Mouse (Mus musculus) stomach, embryonic 15.5 days (tissue): ENCODE data around the gene Rnf152. TPM values are rescaled to one million over a fixed set of nuclear protein-coding genes. Genes with fewer than 3 reads are reported as not detected.
A peak's percentile ranks its signal among the peaks of the same experiment; 100 is the strongest.

Experiments
- ATAC-seq: fragments of 200-750 bp; cut with Nextera tagmentation; 2 replicates; pipeline ENCODE4 v1.8.0; 2017; ENCODE audit warnings: low read depth, moderate number of reproducible peaks, moderate TSS enrichment; ENCODE audit not compliant: insufficient read depth, low FRiP score
- H3K27ac ChIP-seq: fragments of 300-500 bp; sonication (generic); 2 replicates; pipeline ENCODE4 v1.5.1; 2015; ENCODE audit warnings: mild to moderate bottlenecking, inconsistent platforms
- H3K27me3 ChIP-seq: fragments of 300-500 bp; sonication (generic); replicated peaks from 2 replicates; pipeline ENCODE4 v1.6.1; 2015; ENCODE audit warnings: inconsistent platforms
- H3K36me3 ChIP-seq: fragments of 300-500 bp; sonication (generic); 2 replicates; pipeline ENCODE4 v1.6.1; 2015; ENCODE audit warnings: inconsistent platforms
- H3K4me1 ChIP-seq: fragments of 300-500 bp; sonication (generic); 2 replicates; pipeline ENCODE4 v1.6.1; 2015; ENCODE audit warnings: inconsistent platforms
- H3K4me2 ChIP-seq: fragments of 300-500 bp; sonication (generic); 2 replicates; pipeline ENCODE4 v1.6.1; 2015; ENCODE audit warnings: mild to moderate bottlenecking, inconsistent platforms
- H3K4me3 ChIP-seq: fragments of 300-500 bp; sonication (generic); replicated peaks from 2 replicates; pipeline ENCODE4 v1.5.1; 2015; ENCODE audit warnings: inconsistent platforms
- H3K9ac ChIP-seq: fragments of 300-500 bp; sonication (generic); 2 replicates; pipeline ENCODE4 v1.6.1; 2015; ENCODE audit warnings: inconsistent platforms
- H3K9me3 ChIP-seq: fragments of 300-500 bp; sonication (generic); 2 replicates; pipeline ENCODE4 v1.6.1; 2016; ENCODE audit warnings: inconsistent platforms
- WGBS: fragments of 180-500 bp; shearing (Covaris S2); methylation state at CpG from one replicate; pipeline ENCODE4 v1.1.7; 2015; 5-methylcytosine and 5-hydroxymethylcytosine counted together
- polyA plus RNA-seq: library from polyadenylated mRNA; unstranded; fragments of >200 nt; fragmentation: Nextera tagmentation; extraction: Ambion mirVana; gene quantifications from 2 replicates; pipeline ENCODE4 v1.2.1, GENCODE M21; 2015

Gene Rnf152
- 1.4 and 2.0 TPM in 2 replicates for polyA plus RNA-seq

DNA sequence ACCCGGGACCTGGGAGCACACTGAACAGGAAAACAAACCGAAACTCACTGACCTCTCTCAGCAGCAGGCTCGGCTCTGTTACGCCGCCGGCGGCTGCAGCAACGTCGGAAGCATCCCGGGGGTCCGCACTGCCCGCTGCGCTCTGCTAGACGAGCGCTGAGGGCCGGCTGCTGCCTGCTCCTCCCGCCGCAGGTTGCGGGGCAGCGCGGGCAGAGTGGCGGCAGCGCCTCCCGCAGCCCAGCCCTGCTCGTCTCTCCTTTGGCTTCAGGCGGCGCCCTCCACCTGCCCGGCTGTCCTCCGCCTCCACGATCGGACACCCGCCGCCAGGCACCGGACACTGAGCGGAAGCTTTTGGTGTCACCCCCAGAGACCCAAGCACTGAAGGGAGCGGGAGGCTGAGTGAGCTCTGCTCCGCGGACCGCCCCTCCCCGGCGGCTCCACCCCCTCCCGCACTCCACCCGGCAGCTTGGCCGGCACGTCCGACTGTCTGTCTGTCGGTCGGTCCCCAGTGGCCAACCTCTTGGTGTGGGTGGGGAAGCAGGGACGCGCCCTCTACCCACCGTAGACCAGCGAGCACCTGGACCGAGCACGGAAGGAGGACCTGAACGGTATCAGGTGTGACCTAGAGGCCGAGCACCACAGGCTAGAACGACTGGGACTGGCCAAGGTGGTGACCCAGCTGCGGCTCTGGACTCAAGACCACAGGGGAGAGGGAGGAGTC, at the start of gene Rnf152:
Rnf152 (minus strand) TSS at position 420 of the 721 bp plus-strand sequence.
- Histone ChIP-seq H3K4me2 (peak within 1 kb of the TSS; percentile 88), H3K27me3 (no peaks in the 10 kb centered on the region), H3K36me3 (no peaks in the 10 kb centered on the region), H3K9ac (peak within 1 kb of the TSS; percentile 59), H3K9me3 (no peaks in the 10 kb centered on the region), H3K4me3 (peak within 1 kb of the TSS; percentile 71), H3K4me1 (0 out of 2 replicates have a peak, but pooled peaks cover 3% of the 10 kb centered on the region), H3K27ac (no peak within 1 kb of the TSS)
- peak; percentile 67 for ATAC-seq
- under 1% methylated on average over 57 of the region's 58 CpGs for WGBS

DNA sequence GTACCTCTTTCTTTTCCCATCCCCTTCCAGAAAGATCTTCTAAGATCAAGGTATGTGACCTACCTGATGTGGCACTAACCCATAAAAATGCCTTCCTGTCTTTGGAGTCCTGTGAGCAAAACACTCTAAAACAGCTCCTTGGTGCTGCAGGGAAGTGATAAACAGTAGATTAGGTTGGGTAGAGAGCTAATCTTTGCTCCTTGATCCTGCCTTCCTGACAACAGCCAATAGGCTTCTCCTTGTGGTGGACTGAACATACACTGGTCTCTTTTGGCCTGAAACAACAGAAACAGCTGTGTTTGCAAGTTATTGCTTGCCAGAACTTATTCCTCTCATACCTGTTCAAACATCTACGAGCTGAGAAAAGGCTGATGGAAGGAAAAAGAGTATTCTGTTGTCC, 46.3 kb upstream of the Rnf152 start:
- ATAC-seq = no peak
- no peaks in the 10 kb centered on the region for H3K27me3 ChIP-seq
- no peak overlapping the region for H3K9ac ChIP-seq
- 40% methylated on average over 1 of the region's 1 CpGs for WGBS
- no peaks in the 10 kb centered on the region for H3K9me3 ChIP-seq
- H3K4me1 ChIP-seq = no peaks in the 10 kb centered on the region
- H3K4me2 ChIP-seq = no peak overlapping the region
- H3K36me3 ChIP-seq = no peaks in the 10 kb centered on the region
- H3K4me3 ChIP-seq = no peak overlapping the region
- H3K27ac ChIP-seq = no peak overlapping the region

DNA sequence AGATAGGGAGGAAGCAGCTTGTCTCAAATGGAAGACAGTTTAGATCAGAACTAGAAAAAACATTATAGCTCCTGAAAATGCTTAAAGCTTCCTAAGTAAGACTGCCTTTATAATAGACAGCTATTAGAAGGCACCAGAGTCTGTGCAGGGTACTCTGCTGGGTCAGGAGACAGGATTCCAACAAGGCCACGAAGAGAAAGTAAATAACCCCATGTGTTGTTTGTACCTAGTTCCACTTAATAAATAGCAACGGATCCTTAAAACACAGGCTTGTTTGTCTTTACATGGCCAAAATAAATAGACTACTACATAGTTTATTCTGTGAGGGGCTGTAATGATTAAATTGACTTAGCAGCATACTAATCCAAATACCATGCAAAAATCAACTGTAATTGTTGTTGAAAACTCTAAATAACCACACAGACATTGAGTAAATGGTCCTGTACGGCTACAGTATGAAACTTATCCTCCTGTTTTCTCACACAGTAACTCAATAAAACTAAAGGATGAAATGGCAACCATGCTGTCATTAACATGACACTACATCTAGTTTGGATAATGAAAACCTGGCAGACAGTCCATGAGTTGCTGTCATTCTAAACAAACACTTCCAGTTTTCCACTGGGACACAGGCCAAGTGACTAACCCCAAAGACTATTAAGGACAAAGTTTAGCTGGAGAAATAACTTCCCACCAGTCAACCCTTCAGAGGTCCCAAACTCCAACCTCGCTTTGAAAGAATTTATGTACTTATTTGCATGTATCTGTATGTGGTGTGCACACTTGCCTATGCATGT, 27.8 kb upstream of the Rnf152 start:
- Histone ChIP-seq H3K27ac (peak overlapping the region; percentile 26; the same call in 1 of the 2 replicates), H3K9ac (no peak overlapping the region), H3K4me2 (no peak overlapping the region), H3K27me3 (no peaks in the 10 kb centered on the region), H3K36me3 (no peaks in the 10 kb centered on the region), H3K9me3 (no peaks in the 10 kb centered on the region), H3K4me3 (no peak overlapping the region), H3K4me1 (no peaks in the 10 kb centered on the region)
- peak; percentile 56; the same call in 1 of the 2 replicates for ATAC-seq
- 49% methylated on average over 4 of the region's 4 CpGs for WGBS

DNA sequence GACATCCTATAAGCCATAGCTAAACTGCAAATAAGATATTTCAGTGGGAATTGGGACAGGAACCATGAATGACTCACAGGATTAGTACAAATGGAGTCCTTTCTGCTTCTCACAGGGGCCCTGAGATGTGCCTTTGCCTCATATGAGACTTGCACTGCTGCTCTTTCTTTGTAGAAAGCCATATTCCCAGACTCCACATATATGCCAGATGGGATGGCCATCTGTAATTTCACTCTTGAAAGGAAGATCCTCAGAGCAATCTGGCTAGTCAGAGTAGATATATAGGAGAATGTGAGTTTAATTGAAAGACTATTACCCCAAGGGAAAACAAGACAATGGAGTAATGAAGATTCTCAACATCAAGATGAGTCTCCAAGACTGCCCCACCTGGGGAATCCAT, 21.0 kb upstream of the Rnf152 start:
- no peak for ATAC-seq
- Histone ChIP-seq H3K27ac (no peak overlapping the region), H3K9ac (no peak overlapping the region), H3K4me3 (no peak overlapping the region), H3K27me3 (no peaks in the 10 kb centered on the region), H3K4me2 (no peak overlapping the region), H3K36me3 (no peaks in the 10 kb centered on the region), H3K9me3 (no peaks in the 10 kb centered on the region), H3K4me1 (no peaks in the 10 kb centered on the region)

DNA sequence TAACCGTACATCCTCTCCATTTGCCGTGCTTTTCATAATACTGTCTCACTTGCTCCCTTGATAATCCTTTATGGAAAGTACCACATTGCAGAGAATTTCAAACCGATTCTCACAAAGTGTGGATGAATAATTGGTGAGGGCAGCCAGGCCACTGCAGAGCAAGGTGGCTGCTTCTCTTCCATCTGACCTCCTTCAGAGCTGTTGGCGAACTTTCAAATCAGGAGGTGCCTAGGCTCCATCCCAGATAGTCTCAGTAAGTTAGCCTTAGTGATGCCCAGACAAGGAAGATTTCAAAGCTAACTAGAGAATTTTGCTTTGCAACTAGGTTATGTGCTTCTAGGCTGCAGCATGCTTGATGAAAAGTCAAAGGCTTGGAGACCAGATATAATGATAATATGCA, 18.1 kb upstream of the Rnf152 start:
- Histone ChIP-seq H3K36me3 (no peaks in the 10 kb centered on the region), H3K4me2 (no peak overlapping the region), H3K9ac (no peak overlapping the region), H3K4me3 (no peak overlapping the region), H3K4me1 (no peaks in the 10 kb centered on the region), H3K9me3 (no peaks in the 10 kb centered on the region), H3K27ac (no peak overlapping the region), H3K27me3 (no peaks in the 10 kb centered on the region)
- WGBS = 82% methylated on average over 4 of the region's 4 CpGs
- no peak for ATAC-seq

DNA sequence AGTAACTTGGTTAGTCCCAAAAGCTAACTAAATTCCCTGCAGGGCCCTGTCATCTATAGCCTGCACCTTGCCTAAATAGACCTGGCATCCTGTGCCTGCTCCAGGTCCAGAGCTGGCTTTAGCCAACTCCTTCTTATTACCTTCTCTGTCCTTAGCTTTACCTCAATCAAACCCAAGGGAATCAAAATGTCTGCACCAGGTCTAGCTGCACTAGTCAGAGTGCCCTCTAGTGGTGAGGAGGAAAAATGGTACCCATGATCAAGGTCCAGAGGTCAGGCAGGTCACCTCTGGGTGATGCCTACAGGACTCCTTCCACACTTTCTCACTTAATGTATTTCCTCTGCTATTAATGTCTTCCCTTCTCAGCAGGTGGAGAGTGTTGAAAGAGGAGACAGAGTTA, 6.2 kb upstream of the Rnf152 start:
- no peaks in the 10 kb centered on the region for H3K27me3 ChIP-seq
- no peak overlapping the region for H3K9ac ChIP-seq
- no peak for ATAC-seq
- no peaks in the 10 kb centered on the region for H3K4me1 ChIP-seq
- no peaks in the 10 kb centered on the region for H3K36me3 ChIP-seq
- H3K9me3 ChIP-seq = no peaks in the 10 kb centered on the region
- no peak overlapping the region for H3K27ac ChIP-seq
- no peak overlapping the region for H3K4me2 ChIP-seq
- H3K4me3 ChIP-seq = no peak overlapping the region

DNA sequence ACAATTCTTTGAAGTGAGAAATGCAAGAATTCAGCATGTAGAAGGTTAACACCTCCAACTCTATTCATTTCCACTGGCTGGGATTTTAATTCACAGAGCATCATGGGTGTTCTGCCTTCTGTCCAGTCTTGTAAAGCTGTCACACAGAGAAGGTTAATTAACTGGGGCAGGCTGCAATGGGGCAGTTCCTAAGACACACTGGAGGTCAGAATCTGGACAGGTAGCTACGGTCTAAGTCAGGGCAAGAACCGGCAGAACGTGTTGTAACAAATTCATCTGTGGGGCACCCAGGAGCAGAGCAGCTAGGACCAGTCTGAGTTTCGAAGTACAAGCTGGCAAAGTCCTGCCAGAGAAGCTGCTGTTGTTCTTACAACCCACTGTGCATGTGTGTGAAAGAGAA, 2.4 kb upstream of the Rnf152 start:
- H3K27ac ChIP-seq = no peak overlapping the region
- ATAC-seq = no peak
- no peak overlapping the region for H3K9ac ChIP-seq
- H3K4me1 ChIP-seq = 0 out of 2 replicates have a peak, but pooled peaks cover 3% of the 10 kb centered on the region
- H3K36me3 ChIP-seq = no peaks in the 10 kb centered on the region
- H3K4me2 ChIP-seq = no peak overlapping the region
- no peak overlapping the region for H3K4me3 ChIP-seq
- 71% methylated on average over 4 of the region's 4 CpGs for WGBS
- no peaks in the 10 kb centered on the region for H3K27me3 ChIP-seq
- no peaks in the 10 kb centered on the region for H3K9me3 ChIP-seq

DNA sequence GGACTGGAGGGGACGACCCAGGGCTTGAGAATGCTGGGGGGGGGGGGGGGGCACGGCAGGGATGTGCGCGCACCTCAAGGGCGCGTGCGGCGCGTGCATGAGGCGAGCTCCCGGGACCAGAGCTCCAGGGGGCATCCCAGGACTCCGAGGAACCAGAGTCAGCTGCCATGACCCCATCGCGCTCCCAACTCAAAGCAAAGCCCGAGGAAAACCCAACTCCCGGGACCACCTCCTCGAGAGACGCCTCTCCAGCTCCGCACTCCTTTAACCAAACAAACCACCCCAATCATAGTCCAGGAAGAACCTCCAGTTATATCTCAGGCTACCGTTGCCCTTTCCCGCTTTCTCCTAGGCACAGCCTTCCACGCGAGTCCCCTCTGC, 610 bp downstream of the Rnf152 start:
- peak overlapping the region; percentile 59 for H3K9ac ChIP-seq
- peak overlapping the region; percentile 71 for H3K4me3 ChIP-seq
- ATAC-seq = peak; percentile 23; the same call in 1 of the 2 replicates
- H3K9me3 ChIP-seq = no peaks in the 10 kb centered on the region
- H3K4me1 ChIP-seq = 0 out of 2 replicates have a peak, but pooled peaks cover 3% of the 10 kb centered on the region
- H3K36me3 ChIP-seq = no peaks in the 10 kb centered on the region
- no peak overlapping the region for H3K27ac ChIP-seq
- WGBS = 0% methylated on average over 11 of the region's 23 CpGs
- H3K4me2 ChIP-seq = peak overlapping the region; percentile 88
- H3K27me3 ChIP-seq = no peaks in the 10 kb centered on the region

DNA sequence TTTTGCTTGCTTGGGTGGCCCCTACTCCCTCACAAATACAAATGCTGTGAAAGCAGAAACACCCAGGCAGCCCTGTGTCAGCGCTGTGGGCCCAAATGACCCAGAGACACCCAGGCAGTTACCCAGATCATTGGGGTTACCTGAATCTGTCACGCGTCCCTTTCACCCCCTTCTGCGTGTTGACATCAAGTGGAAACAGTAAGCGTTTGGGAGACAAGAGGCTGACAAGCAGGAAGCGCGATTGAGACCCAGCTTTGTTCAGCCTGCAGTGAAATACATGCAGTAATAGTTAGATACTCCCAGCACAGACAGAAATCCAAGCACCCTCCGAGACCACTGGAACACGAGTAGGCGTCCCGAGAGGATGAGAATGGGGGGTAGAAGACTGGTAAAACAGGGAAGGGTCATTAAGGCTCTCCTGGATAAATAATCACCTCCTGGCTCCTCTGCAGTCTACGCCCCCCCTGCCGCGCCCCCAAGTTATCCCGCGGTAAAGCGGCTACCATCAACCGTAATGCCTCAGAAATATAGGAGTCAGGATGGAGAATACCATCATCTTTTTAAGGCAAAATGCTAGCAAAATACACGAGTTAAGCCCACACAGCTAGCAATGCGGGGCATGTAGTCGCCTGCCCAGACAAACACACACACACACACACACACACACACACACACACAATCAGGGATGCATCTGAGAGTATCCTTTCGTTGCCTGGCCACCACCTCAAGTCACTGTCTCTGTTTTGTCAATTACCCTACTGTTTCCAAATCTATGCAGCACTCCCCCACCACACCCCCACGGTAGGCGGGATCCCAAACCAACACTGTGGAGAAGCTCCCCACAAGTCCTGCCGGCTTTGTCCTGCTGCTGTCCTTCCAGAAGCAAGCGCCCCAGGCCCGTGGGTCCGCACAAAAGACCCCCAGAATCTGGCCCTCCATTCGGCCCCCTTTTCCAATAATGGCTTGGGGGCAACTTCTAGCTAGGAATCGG, 1.3 kb downstream of the Rnf152 start:
- Histone ChIP-seq H3K4me2 (peak overlapping the region; percentile 88), H3K9me3 (no peaks in the 10 kb centered on the region), H3K9ac (peak overlapping the region; percentile 59), H3K4me1 (0 out of 2 replicates have a peak, but pooled peaks cover 3% of the 10 kb centered on the region), H3K4me3 (peak overlapping the region; percentile 71), H3K36me3 (no peaks in the 10 kb centered on the region), H3K27me3 (no peaks in the 10 kb centered on the region), H3K27ac (no peak overlapping the region)
- WGBS = 7% methylated on average over 30 of the region's 30 CpGs
- ATAC-seq = no peak

DNA sequence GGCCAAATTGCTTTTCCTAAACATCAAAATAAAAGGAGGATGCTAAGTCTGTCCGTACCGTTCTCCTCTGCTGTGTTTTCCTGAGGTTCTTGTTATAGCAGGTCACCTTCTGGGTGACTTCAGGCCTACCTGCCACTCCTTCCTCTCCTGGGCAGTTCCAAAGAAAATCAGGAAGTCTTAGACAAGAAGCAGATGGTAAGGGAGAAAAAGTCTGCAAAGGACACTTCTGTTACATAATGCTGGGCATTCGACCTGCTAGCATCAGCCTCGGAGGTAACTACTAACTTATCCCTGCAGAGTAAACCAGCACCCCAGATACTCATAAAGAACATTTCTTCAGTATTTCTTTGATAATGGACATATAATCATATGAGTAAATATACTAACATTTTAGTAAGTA, 4.7 kb downstream of the Rnf152 start:
- 0 out of 2 replicates have a peak, but pooled peaks cover 1% of the 10 kb centered on the region for H3K4me1 ChIP-seq
- no peaks in the 10 kb centered on the region for H3K36me3 ChIP-seq
- H3K4me2 ChIP-seq = no peak overlapping the region
- no peaks in the 10 kb centered on the region for H3K9me3 ChIP-seq
- WGBS = 87% methylated on average over 4 of the region's 4 CpGs
- ATAC-seq = no peak
- no peaks in the 10 kb centered on the region for H3K27me3 ChIP-seq
- no peak overlapping the region for H3K9ac ChIP-seq
- H3K27ac ChIP-seq = no peak overlapping the region
- no peak overlapping the region for H3K4me3 ChIP-seq

DNA sequence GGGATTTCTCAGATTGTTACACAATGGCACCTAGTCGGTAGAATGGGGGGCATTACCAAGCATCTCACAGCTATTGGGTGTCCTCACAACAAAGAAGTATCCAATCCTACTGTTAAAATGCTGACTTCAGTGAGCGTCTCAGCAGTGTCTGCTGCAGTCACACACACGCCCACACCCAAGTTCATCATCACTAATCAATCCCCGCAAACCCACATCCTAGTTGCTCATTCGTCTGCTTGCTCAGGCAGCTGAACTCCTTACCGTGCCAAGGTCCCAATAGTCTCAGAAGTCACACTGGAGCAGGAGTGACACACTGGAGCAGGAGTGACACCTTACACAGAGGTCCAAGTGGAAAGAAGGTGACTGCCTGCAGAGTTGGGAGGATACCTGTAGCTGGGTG, 14.2 kb downstream of the Rnf152 start:
- Histone ChIP-seq H3K9ac (no peak overlapping the region), H3K9me3 (no peaks in the 10 kb centered on the region), H3K36me3 (no peaks in the 10 kb centered on the region), H3K27ac (no peak overlapping the region), H3K4me1 (no peaks in the 10 kb centered on the region), H3K4me3 (no peak overlapping the region), H3K4me2 (no peak overlapping the region), H3K27me3 (no peaks in the 10 kb centered on the region)
- 83% methylated on average over 6 of the region's 6 CpGs for WGBS
- no peak for ATAC-seq
